Mouse (Mus musculus) erythroblast, embryonic 14.5 days (primary cell): ENCODE measurements around the gene Tfeb.

Source experiments
- GATA1 ChIP-seq: IDR thresholded peaks from 2 replicates; pipeline ENCODE4 v1.6.1; 2012; ENCODE audit warnings: low read length, inconsistent platforms, mixed read lengths
- TAL1 ChIP-seq: IDR thresholded peaks from 3 replicates; pipeline ENCODE4 v1.6.1; 2012; ENCODE audit warnings: low read length, inconsistent platforms, mixed read lengths

DNA sequence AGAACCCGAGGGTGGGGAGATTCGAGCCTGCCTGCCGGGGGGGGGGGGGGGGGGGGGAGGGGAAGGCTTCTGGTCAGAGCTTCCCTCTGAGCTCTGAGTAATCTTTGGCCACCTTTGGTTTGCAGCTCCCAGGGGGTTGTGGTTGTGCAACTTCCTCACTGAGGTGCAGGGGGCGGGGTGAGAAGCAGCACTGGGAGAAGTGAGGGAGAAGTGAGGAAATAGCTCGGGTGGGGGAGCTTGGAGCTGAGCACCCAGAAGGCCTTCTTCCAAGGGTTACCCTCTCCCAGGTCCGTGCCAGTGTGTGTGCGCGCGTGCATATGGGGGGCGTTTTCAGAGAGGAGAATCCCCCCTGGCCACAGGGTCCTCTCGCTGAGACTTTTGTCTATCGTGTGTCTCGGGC is 17.4 kb downstream of the Tfeb start:
- TF ChIP-seq GATA1: no peak
- TF ChIP-seq TAL1: no peak
